Mouse (Mus musculus): Measurements from ENCODE around the gene Bbs4.

- TF ChIP-seq CTCF (IDR thresholded peaks at IDR 0.05; ENCODE audit: extremely low read depth, insufficient read length, insufficient replicate concordance, low read depth, low read length) (no peak), POLR2A (IDR thresholded peaks at IDR 0.05; ENCODE audit: low read depth, low read length) (no peak)
Observed at GRCm38 (mm10) chr9:59369220-59369619, 15.9 kb upstream of the Bbs4 start.
